Mouse (Mus musculus) embryo, embryonic 11.5 days (tissue): Measurements from ENCODE around the gene Bub1.

Source experiments
- DNase-seq: peaks from one replicate; pipeline ENCODE4 v3.0.0-alpha.2; 2012; ENCODE audit warnings: low read depth, low spot score

The Bub1 gene

GRCm38 (mm10) chr2:127831401-127832102 is at the start of gene Bub1:
Gene Bub1, minus strand, starts transcription at chr2:127831865.
- DNase-seq, result peak; percentile 85

- no peak for DNase-seq
Observed at GRCm38 (mm10) chr2:127881063-127881462, 49.4 kb upstream of the Bub1 start.

- no peak for DNase-seq
Observed at GRCm38 (mm10) chr2:127864381-127864780, 32.7 kb upstream of the Bub1 start.

- no peak for DNase-seq
Observed at GRCm38 (mm10) chr2:127854332-127854991, 22.8 kb upstream of the Bub1 start.

GRCm38 (mm10) chr2:127850371-127850770 is 18.7 kb upstream of the Bub1 start:
- no peak for DNase-seq

GRCm38 (mm10) chr2:127846571-127846970 is 14.9 kb upstream of the Bub1 start:
- DNase-seq, result no peak

- DNase-seq, result no peak
Observed at GRCm38 (mm10) chr2:127846008-127846407, 14.3 kb upstream of the Bub1 start.

GRCm38 (mm10) chr2:127845346-127845982 is 13.8 kb upstream of the Bub1 start:
- no peak for DNase-seq

GRCm38 (mm10) chr2:127842421-127842820 is 10.8 kb upstream of the Bub1 start:
- no peak for DNase-seq

GRCm38 (mm10) chr2:127841402-127841801 is 9.7 kb upstream of the Bub1 start:
- DNase-seq, result no peak

GRCm38 (mm10) chr2:127839425-127839824 is 7.8 kb upstream of the Bub1 start:
- DNase-seq, result no peak

- no peak for DNase-seq
Observed at GRCm38 (mm10) chr2:127838576-127838975, 6.9 kb upstream of the Bub1 start, which contains the start of gene Acoxl. Gene Acoxl, plus strand, starts transcription at chr2:127838876.

- DNase-seq, result peak; percentile 31
Observed at GRCm38 (mm10) chr2:127832833-127833190, 1.1 kb upstream of the Bub1 start.

GRCm38 (mm10) chr2:127832103-127832832 is 603 bp upstream of the Bub1 start:
- DNase-seq, result no peak

- DNase-seq, result peak; percentile 79
Observed at GRCm38 (mm10) chr2:127791919-127792603, 39.6 kb downstream of the Bub1 start, which contains the start of gene Mtln. Gene Mtln, minus strand, starts transcription at chr2:127792488.

- DNase-seq, result no peak
Observed at GRCm38 (mm10) chr2:127789651-127790270, 41.9 kb downstream of the Bub1 start.

GRCm38 (mm10) chr2:127789138-127789537 is 42.5 kb downstream of the Bub1 start:
- DNase-seq, result peak; percentile 13

GRCm38 (mm10) chr2:127788440-127789116 is 43.1 kb downstream of the Bub1 start, which contains the start of gene Nphp1:
Gene Nphp1, minus strand, starts transcription at chr2:127788897.
- peak; percentile 78 for DNase-seq

- no peak for DNase-seq
Observed at GRCm38 (mm10) chr2:127787226-127787625, 44.4 kb downstream of the Bub1 start.

GRCm38 (mm10) chr2:127778451-127778850 is 53.2 kb downstream of the Bub1 start:
- no peak for DNase-seq
